Mouse (Mus musculus): ENCODE results near the gene Twf2. TPM values are rescaled to one million over a fixed set of nuclear protein-coding genes. Genes with fewer than 3 reads are reported as not detected.
"Not testable (repeated sequence)": the region's sequence is repeated elsewhere in the genome, so short reads cannot be mapped to it uniquely, and the experiment has no call there.

Gene Twf2
- polyA plus RNA-seq, 1 experiment from 2014 or later, result 52.2 TPM

DNA sequence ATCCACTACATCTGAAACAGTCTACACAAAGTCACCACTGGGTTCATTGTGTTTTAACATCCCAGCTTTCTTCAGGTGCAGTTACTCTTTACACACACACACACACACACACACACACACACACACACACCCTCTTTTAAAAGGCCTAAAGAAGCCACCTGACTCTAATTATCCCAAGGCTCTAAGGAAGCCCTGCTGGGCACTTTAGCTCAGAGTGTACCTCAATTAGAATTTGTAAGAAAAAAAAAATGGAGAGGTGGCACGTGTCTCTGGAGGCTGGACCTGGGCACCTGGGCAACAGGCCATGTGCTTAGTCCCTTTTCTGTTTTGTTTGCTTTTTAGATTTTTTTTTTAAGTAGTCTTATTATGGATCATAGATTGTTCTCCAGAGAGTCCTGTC is 35.2 kb upstream of the Twf2 start:
- Histone ChIP-seq H3K9me3 (no peaks in the 10 kb centered on the region), H3K4me3 (replicated peaks) (no peak overlapping the region), H3K27me3 (0 out of 2 replicates have a peak, but pooled peaks cover 3% of the 10 kb centered on the region), H3K4me2 (replicated peaks) (no peak overlapping the region), H3K36me3 (no peaks in the 10 kb centered on the region), H3K4me1 (replicated peaks) (peaks cover 16% of the 10 kb centered on the region), H3K9ac (replicated peaks) (no peak overlapping the region), H3K27ac (no peak overlapping the region)
- ATAC-seq, result no peak
- WGBS, result 39% methylated on average over 1 of the region's 1 CpGs

DNA sequence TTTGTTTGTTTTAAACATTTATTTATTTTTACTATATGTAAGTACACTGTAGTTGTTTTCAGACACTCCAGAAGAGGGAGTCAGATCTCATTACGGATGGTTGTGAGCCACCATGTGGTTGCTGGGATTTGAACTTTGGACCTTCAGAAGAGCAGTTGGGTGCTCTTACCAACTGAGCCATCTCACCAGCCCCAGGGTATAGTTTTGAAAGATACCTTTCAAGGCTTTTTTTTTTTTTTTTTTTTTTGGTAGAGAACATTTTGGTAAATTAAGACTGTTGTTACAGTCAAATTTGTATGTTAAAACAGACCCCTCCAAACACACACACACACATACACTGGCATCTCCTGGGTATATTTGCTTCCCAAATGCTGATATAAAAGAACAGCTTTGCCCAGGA is 33.9 kb upstream of the Twf2 start:
- H3K27me3 ChIP-seq; H3K9me3 ChIP-seq; H3K9ac ChIP-seq (replicated peaks); H3K36me3 ChIP-seq; H3K4me3 ChIP-seq (replicated peaks); H3K4me2 ChIP-seq (replicated peaks); H3K27ac ChIP-seq; ATAC-seq: not testable (repeated sequence)
- H3K4me1 ChIP-seq (replicated peaks), result peaks cover 29% of the 10 kb centered on the region
- WGBS, result 72% methylated on average over 1 of the region's 1 CpGs

GRCm38 (mm10) chr9:106169917-106170316 is 33.0 kb upstream of the Twf2 start:
- no peaks in the 10 kb centered on the region for H3K9me3 ChIP-seq
- no peak for ATAC-seq
- peak overlapping the region; percentile 95; the same call in 1 of the 2 replicates for H3K9ac ChIP-seq (replicated peaks)
- 0 out of 2 replicates have a peak overlapping the region, but pooled peaks have one; percentile 98 for H3K27ac ChIP-seq
- H3K36me3 ChIP-seq, result no peaks in the 10 kb centered on the region
- 0 out of 2 replicates have a peak, but pooled peaks cover 3% of the 10 kb centered on the region for H3K27me3 ChIP-seq
- peak overlapping the region; percentile 98; the same call in 1 of the 2 replicates for H3K4me3 ChIP-seq (replicated peaks)
- WGBS, result 39% methylated on average over 6 of the region's 6 CpGs
- peaks cover 37% of the 10 kb centered on the region for H3K4me1 ChIP-seq (replicated peaks)
- H3K4me2 ChIP-seq (replicated peaks), result peak overlapping the region; percentile 92

GRCm38 (mm10) chr9:106170556-106171345 is 32.2 kb upstream of the Twf2 start, which contains the start of gene Wdr82:
Gene Wdr82 (plus strand): TSS chr9:106170928.
- peak within 1 kb of the TSS; percentile 98 for H3K27ac ChIP-seq
- peak within 1 kb of the TSS; percentile 98 for H3K4me3 ChIP-seq (replicated peaks)
- H3K27me3 ChIP-seq, result 0 out of 2 replicates have a peak, but pooled peaks cover 3% of the 10 kb centered on the region
- no peaks in the 10 kb centered on the region for H3K9me3 ChIP-seq
- ATAC-seq, result peak; percentile 92
- under 1% methylated on average over 76 of the region's 81 CpGs for WGBS
- H3K9ac ChIP-seq (replicated peaks), result peak within 1 kb of the TSS; percentile 95
- H3K4me2 ChIP-seq (replicated peaks), result peak within 1 kb of the TSS; percentile 92
- peaks cover 44% of the 10 kb centered on the region for H3K4me1 ChIP-seq (replicated peaks)
- H3K36me3 ChIP-seq, result no peaks in the 10 kb centered on the region

DNA sequence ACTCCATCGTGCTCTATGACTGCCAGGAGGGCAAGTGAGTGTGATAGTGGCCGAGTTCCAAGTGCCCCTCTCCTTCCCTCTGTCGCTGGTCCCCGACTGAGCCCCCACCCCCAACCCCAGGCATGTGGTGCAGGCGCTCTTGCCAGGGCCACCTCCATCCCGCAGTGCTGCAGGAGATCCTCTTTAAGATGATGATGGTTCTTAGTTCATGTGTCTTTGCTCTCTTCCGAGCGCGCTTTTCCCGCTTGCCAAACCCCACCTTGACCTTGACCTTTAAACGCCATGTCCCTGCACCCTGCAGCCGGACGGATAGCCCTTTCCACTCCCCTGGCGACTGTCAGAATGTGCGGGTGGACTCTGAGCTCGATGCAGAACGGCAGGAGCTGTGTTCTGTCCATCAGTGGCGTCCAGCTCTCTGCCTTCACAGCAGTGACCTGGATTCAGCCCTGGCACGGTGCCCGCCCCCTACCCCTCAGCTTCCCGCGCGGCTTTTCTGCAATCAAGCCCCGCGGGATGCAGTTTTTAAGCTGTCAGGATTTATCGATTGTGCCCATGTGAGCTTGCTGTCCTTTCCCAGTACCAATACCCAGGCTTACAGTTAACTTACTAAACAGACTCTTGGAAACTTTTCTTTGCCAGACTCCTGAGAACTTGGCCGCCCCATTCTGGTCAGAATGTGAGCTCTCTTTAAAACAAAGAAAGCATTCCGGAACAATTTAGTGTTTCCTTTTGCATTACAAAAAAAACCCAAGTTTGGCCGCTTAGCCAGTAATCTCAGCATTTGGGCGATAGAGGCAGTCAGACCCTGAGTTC is 31.4 kb upstream of the Twf2 start:
- no peaks in the 10 kb centered on the region for H3K9me3 ChIP-seq
- H3K27ac ChIP-seq, result peak overlapping the region; percentile 98
- under 1% methylated on average over 30 of the region's 30 CpGs for WGBS
- 0 out of 2 replicates have a peak, but pooled peaks cover 3% of the 10 kb centered on the region for H3K27me3 ChIP-seq
- peak overlapping the region; percentile 98 for H3K4me3 ChIP-seq (replicated peaks)
- peaks cover 4% of the 10 kb centered on the region for H3K36me3 ChIP-seq
- H3K9ac ChIP-seq (replicated peaks), result peak overlapping the region; percentile 95
- H3K4me1 ChIP-seq (replicated peaks), result peaks cover 52% of the 10 kb centered on the region
- H3K4me2 ChIP-seq (replicated peaks), result peak overlapping the region; percentile 92
- peak; percentile 75 for ATAC-seq

GRCm38 (mm10) chr9:106172527-106172926 is 30.4 kb upstream of the Twf2 start:
- ATAC-seq, result no peak
- Histone ChIP-seq H3K4me1 (replicated peaks) (peaks cover 52% of the 10 kb centered on the region), H3K4me3 (replicated peaks) (peak overlapping the region; percentile 98), H3K27me3 (0 out of 2 replicates have a peak, but pooled peaks cover 3% of the 10 kb centered on the region), H3K9me3 (no peaks in the 10 kb centered on the region), H3K27ac (no peak overlapping the region), H3K36me3 (peaks cover 13% of the 10 kb centered on the region), H3K4me2 (replicated peaks) (peak overlapping the region; percentile 92), H3K9ac (replicated peaks) (peak overlapping the region; percentile 95)
- 37% methylated on average over 3 of the region's 3 CpGs for WGBS

- H3K4me1 ChIP-seq (replicated peaks), result peaks cover 52% of the 10 kb centered on the region
Measured at GRCm38 (mm10) chr9:106173363-106173762, 29.5 kb upstream of the Twf2 start.

DNA sequence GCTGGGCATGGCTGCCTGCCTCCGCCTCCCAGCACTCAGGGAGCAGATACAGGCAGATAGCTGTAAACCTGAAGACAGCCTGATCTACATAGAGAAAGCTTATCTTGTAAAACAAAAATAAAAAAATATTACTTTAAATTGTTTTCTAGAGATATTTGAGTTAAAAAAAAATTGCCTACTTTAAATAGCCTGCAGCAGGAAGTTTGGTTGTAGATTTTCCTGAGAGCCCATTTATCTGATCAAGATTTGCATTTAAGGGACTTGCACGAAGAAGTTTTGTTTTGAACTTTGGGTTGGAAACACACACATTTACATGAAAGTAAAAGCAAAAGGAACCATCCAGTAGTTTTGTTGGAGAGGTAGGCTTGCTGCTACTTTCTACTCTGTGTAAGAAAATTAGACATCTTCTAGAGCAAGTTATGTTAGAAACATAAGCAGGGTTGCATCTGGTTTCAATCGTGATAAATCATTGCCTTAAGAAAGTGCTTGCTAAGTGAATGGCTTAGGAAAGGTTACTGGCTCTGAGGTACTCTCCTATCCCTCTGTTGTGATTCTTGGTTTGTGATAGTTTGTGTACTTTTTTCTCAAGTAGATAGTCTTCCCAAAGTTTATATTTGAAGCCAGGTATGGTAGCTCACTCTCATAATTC is 27.2 kb upstream of the Twf2 start:
- no peak for ATAC-seq
- H3K4me2 ChIP-seq (replicated peaks), result no peak overlapping the region
- H3K36me3 ChIP-seq, result peaks cover 35% of the 10 kb centered on the region
- H3K4me1 ChIP-seq (replicated peaks), result peaks cover 50% of the 10 kb centered on the region
- H3K27me3 ChIP-seq, result no peaks in the 10 kb centered on the region
- H3K4me3 ChIP-seq (replicated peaks), result no peak overlapping the region
- no peak overlapping the region for H3K27ac ChIP-seq
- WGBS, result 84% methylated on average over 3 of the region's 3 CpGs
- no peak overlapping the region for H3K9ac ChIP-seq (replicated peaks)
- H3K9me3 ChIP-seq, result no peaks in the 10 kb centered on the region

More at GRCm38 (mm10) chr9:106173363-106173762, 29.5 kb upstream of the Twf2 start:
- 66% methylated on average over 2 of the region's 2 CpGs for WGBS
- Histone ChIP-seq H3K4me2 (replicated peaks) (peak overlapping the region; percentile 92), H3K4me3 (replicated peaks) (peak overlapping the region; percentile 98), H3K9ac (replicated peaks) (peak overlapping the region; percentile 39; the same call in 1 of the 2 replicates), H3K9me3 (no peaks in the 10 kb centered on the region), H3K27ac (no peak overlapping the region), H3K27me3 (0 out of 2 replicates have a peak, but pooled peaks cover 3% of the 10 kb centered on the region), H3K36me3 (peaks cover 22% of the 10 kb centered on the region)
- ATAC-seq, result no peak

DNA sequence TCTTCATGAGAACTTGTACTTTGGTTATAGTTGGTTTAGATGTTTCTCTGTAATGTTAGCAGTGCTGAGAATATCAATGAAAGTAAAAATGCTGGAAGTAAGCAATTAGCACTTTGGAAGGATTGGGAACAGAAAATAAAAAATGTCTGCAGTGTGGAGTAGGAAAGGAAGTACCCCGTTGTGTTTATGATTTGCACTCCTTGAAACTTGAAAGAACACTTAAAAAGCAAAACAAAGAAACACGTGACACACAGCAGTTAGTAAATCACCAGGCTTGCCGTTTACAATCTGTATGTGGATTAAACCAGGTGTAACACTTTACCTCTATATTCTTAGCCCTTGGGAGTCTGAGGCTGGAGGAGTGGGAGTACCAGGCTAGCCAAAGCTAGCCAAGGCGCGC is 26.1 kb upstream of the Twf2 start:
- H3K9me3 ChIP-seq, result no peaks in the 10 kb centered on the region
- H3K9ac ChIP-seq (replicated peaks), result no peak overlapping the region
- ATAC-seq, result no peak
- WGBS, result 91% methylated on average over 5 of the region's 5 CpGs
- H3K36me3 ChIP-seq, result peaks cover 46% of the 10 kb centered on the region
- no peak overlapping the region for H3K4me2 ChIP-seq (replicated peaks)
- H3K4me1 ChIP-seq (replicated peaks), result peaks cover 50% of the 10 kb centered on the region
- no peaks in the 10 kb centered on the region for H3K27me3 ChIP-seq
- no peak overlapping the region for H3K4me3 ChIP-seq (replicated peaks)
- no peak overlapping the region for H3K27ac ChIP-seq

GRCm38 (mm10) chr9:106177799-106178198 is 25.1 kb upstream of the Twf2 start:
- Histone ChIP-seq H3K27ac (no peak overlapping the region), H3K4me3 (replicated peaks) (no peak overlapping the region), H3K9ac (replicated peaks) (no peak overlapping the region), H3K36me3 (peaks cover 57% of the 10 kb centered on the region), H3K4me1 (replicated peaks) (peaks cover 40% of the 10 kb centered on the region), H3K4me2 (replicated peaks) (no peak overlapping the region), H3K27me3 (no peaks in the 10 kb centered on the region), H3K9me3 (no peaks in the 10 kb centered on the region)
- WGBS, result 96% methylated on average over 6 of the region's 6 CpGs
- ATAC-seq, result no peak

DNA sequence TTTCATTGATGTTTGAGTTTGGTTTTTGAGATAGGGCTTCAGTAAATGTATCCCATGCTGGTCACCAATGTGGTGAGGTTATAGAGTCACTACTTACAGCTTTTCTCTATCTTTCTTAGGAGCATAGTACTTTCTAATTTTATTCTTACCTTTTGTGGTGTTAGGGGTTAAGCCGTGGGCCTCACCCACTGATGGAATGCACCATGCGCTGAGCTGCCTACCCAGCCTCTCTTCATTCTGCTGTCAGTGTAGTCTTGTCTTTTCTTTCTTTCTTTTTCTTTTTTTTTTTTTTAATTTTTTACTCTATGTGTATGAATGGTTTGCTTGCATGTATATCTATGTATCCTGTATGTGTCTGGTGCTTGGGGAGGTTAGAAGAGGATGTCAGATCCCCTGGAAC is 23.5 kb upstream of the Twf2 start:
- no peak overlapping the region for H3K27ac ChIP-seq
- H3K4me1 ChIP-seq (replicated peaks), result peaks cover 25% of the 10 kb centered on the region
- H3K36me3 ChIP-seq, result peaks cover 73% of the 10 kb centered on the region
- 98% methylated on average over 2 of the region's 2 CpGs for WGBS
- H3K27me3 ChIP-seq, result no peaks in the 10 kb centered on the region
- no peak overlapping the region for H3K9ac ChIP-seq (replicated peaks)
- no peaks in the 10 kb centered on the region for H3K9me3 ChIP-seq
- H3K4me3 ChIP-seq (replicated peaks), result no peak overlapping the region
- ATAC-seq, result no peak
- H3K4me2 ChIP-seq (replicated peaks), result no peak overlapping the region
